Mouse (Mus musculus) T-helper 1 cell (primary cell): ENCODE measurements at regions not wholly inside any gene's neighbourhood (a gene's known extent, or its start where the extent isn't known, plus 50 kb on each side); places are given as distances from the start of the nearest gene placed in this dataset.

Experiments used
- in situ Hi-C: fragments of 300-600 bp; cut with MboI, MseI; formaldehyde crosslinking; loops from one replicate; pipeline ENCODE4 v1.15.1; 2025; ENCODE audit warnings: high pct_unique_total_duplicates

- in situ Hi-C loops, result no loop called here
These were observed 648.6 kb upstream of the Slit2 start for GRCm38 (mm10) chr5:47334299-47334698.

DNA sequence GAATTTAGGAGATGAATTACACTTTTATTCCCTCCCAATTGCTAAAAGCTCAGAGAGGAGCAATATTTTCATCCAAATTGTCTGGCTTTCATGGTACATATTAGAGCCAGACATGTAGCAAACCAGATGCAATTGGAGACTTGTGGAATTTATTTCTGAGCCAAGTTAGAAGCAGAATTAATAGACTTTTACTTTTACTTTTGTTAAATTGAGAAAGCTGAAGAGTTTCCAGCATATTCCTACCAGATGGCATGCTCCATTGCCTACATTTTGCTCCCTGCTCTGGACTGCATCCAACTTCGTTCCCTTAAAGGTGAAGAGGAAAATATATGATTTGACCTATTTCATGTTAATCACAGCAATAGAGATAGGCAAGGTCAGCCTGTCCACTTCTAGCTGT lies 646.4 kb upstream of the Slit2 start:
- in situ Hi-C loops, result no loop called here

DNA sequence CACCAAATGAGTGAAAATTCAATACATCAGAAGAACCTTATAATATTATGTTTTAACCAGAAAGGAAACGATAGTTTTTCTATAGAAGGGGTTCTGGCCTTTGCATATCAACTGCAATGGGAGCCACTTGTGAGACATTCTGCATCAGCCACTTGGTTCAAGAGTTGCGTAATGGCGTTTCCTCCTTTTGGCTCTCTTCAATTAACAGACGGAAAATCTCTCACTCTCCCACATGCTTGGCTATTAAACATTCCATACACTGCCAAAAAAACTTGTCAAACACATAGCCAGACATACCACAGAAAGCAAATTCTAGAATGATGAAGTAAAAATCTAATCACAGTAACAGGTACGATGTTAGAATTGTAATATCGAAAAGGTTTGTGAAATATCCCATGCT lies 643.1 kb upstream of the Slit2 start:
- in situ Hi-C loops, result no loop called here

DNA sequence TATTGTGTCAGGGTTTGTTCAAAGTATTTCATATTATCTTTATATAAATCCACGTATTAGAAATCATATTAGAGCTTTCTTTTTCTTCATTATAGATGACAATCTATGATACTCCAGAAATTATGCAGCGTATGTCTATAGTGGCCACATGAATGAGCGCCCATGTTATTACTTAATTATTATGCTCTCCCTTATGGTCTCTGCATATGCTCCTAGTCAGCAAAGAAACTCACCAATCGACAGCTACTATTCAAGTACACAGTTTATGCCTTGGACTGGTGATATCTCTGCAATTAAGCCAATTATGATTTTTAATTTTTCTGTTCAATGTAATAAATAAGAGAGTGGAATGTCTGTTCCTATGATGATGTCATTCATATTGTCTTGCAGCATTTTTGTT lies 612.8 kb upstream of the Slit2 start:
- in situ Hi-C loops, result no loop called here

DNA sequence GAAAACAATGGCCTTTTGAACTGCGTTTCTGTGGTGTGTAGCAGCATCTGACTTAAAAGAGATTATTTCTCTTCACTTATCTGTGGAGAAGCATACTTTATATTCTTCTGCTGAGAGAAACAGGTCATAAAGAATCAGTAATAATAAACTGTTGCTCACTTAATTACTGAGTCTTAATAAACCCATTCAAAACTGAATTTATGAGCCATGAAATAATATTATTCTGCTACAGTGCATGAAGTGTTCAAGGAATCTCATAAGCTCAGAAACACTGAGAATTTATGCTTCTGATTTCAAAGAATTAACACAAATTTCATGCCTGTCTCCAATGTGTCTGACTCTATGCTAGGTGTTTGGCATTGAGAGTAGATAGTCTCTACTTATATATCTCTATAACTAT lies 597.0 kb upstream of the Slit2 start:
- in situ Hi-C loops, result no loop called here

DNA sequence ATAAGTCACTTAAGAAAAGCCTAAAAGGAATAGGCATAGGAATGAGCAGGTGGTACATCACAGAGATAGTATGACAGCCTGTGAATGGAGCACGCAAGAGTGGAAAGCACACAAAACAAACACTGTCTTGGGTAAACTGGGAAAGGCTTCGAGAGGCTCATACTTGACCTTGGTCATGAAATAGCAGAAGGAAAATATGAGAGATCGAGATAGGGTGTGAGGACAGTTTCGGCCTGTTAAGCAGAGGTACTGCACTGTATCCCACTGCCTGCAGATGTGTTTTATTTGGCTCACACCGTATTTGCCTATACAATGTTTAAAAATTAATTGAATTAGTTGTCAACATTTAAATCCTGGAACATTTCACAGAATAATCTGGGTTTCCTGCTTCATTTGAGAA lies 596.2 kb upstream of the Slit2 start:
- in situ Hi-C loops, result no loop called here

GRCm38 (mm10) chr5:47390735-47391134 lies 592.2 kb upstream of the Slit2 start:
- in situ Hi-C loops, result no loop called here

DNA sequence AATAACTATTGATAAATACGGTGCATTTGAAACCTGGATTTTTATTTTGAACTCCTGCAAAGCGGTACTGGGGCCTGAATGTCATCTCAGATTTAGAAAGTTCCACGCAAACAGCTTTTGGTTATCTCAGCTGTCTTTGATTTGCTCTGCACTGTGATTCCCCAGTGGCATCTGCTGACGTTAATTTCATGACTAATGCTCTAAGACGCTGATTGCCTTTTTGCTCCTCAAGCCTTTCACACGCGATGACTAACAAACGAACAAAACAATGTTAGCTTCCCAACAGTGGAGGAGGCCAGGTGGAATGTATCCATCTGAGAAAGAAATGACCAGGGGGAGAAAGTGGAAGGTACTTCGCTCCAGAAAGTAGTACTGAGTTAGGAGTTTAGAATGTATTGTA lies 586.1 kb upstream of the Slit2 start:
- in situ Hi-C loops, result no loop called here

- in situ Hi-C loops, result no loop called here
These were observed 561.0 kb upstream of the Slit2 start for GRCm38 (mm10) chr5:47421916-47422315.

DNA sequence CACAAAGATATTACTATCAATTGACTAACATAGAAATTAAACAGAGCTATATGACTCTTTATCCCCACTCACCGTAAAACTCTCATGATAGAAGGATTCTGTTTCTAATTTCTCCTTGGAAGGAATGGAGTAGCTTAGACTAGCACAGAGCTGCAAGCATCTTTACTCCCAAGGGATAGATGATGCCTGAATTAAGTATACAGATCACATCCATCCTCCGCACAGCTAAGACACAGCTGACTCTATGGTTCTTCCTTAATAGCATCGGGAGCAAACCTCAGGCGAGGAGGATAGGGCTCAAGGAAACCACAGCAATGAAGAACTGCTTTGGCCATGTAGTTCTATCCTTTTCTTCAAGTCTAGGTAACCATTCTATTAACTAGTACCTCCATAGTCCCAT lies 556.9 kb upstream of the Slit2 start:
- in situ Hi-C loops, result no loop called here

GRCm38 (mm10) chr5:47426467-47426866 lies 556.5 kb upstream of the Slit2 start:
- in situ Hi-C loops, result no loop called here

DNA sequence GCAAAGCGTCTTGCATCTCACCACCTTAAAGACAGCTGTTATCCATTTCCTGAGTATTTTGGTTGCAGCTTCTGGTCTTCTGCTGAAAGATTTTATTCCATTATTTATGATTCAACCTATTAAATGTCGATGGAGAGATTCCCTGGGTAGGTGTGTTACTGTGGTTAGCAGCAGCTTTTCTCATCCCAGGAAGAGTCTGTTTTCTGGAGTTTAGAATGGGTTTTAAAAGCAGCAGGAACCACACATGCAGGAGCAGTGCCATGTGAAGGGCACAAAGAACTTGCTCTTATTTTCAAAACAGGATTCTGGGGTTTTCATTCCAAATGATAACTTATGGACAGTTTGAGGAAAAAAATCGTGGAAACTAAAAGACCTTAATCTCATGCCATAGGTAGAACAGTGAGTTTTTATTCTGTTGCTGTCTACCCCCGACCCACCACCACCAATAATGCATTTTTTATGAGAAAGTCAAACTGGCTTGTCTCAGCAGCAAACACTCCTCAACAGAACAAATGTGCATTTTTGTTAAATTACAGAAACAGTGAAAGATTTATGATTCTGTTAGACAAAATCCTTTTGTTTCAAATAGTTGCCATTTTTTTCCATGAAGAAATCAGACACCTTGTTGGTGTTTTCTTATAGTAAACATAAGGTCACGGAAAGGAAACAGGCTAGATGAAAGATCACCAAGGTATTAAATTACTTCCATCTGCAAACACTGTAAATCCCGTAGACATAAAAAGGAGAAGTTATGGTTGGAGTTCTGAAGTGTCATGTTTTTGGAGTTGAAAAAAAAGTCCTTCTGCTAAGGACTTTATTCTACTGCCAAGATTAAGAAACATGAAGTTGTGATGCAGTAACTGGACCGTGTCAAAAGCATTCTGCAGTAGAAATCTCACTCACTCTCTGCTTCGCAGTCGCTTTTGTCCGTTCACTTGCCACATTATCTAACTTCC lies 553.4 kb upstream of the Slit2 start:
- in situ Hi-C loops, result no loop called here

- in situ Hi-C loops, result no loop called here
These were observed 551.2 kb upstream of the Slit2 start for GRCm38 (mm10) chr5:47431599-47432328.

DNA sequence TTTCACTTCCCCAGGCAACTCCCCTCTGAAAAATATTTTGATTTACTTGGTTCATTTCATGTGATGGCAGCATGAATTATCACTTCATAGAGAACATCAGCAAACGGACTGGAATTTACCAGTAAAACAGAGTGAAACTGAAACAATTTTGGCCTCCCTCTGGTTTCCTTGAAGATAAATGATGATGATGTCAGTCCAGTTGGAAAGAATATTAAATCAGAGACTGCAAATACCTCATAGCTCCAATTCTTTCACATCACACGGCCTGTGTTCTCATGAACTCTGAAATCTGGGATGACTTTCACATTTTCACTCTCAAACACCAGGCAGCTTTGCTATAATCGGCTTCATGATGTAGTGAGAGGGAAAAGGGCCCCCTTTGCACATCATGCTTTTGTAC lies 546.5 kb upstream of the Slit2 start:
- in situ Hi-C loops, result no loop called here

GRCm38 (mm10) chr5:47446305-47447028 lies 536.5 kb upstream of the Slit2 start:
- in situ Hi-C loops, result no loop called here

GRCm38 (mm10) chr5:47464848-47465247 lies 518.1 kb upstream of the Slit2 start:
- in situ Hi-C loops, result no loop called here

DNA sequence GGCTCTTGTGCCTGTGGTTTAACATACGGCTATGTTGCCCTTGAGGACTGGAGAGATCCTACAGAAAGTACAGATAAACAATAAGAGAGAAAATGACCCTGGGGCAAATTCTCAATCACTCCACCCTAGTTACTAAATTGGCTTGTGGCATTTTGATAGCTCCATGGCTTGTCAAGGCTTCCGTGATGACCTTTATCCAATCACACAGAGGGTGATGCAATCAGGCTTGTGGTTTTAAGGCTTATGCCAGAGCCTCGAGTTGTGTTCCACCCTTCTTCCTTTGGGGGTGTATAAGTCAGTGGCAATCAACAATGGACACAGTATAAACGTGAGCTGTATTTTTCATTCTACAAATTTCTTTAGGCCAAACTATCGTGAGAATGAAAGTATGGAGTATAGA lies 513.5 kb upstream of the Slit2 start:
- in situ Hi-C loops, result no loop called here

DNA sequence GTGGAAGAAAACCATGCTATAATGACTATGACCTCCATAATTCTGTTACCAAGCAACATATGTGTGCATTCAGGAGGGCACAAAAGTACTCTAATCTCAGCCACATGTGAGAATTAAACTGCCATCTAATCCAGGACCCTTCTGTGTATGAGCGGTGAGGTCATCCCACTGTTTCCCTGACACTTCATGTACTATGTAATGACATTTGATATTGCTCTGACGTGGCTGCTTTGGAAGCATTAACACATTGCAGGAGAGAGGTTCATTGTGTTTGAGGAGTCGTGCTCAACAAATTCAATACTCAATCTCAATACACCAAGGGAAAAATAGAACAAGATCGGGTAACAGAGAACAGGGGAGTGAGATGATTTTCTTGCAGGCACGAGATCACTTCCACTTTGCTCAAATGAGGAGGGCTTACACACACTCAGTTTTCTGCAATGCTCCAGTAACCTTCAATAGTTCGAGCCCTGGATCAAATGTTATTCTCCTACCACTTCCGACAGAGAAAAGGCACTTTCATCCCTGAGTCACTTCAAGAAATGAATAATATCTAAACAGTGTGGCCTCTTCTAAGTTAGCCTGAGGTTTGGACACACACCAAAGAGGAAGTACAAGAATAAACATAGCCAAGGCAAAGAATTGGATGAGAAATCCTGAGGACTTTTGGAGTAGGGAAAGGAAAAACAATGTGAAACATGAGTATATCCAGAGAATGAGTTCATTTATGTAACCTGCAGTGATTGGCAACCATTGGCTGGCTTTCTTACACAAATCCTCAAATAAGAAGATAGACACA lies 510.7 kb upstream of the Slit2 start:
- in situ Hi-C loops, result no loop called here

GRCm38 (mm10) chr5:47479908-47480307 lies 503.0 kb upstream of the Slit2 start:
- in situ Hi-C loops, result no loop called here

GRCm38 (mm10) chr5:47496218-47496617 lies 486.7 kb upstream of the Slit2 start:
- in situ Hi-C loops, result no loop called here

- in situ Hi-C loops, result no loop called here
These were observed 480.0 kb upstream of the Slit2 start for GRCm38 (mm10) chr5:47502764-47503416.
